Mouse (Mus musculus) gastrocnemius, postnatal 4 days (tissue): ENCODE data around the gene Galntl6. TPM values are rescaled to one million over a fixed set of nuclear protein-coding genes. Genes with fewer than 3 reads are reported as not detected.

Experiments used
- total RNA-seq, 2 experiments: library from RNA; stranded (reverse); gene quantifications; 2 replicates each; pipeline ENCODE4 v1.2.3; 2021

Galntl6 gene
- total RNA-seq, 2 experiments from 2014 or later: 0.20 to 0.47 TPM

Other genes with a start within 250 kb of the Galntl6 start
- not detected for gene BC030500, start 885 bp downstream of the Galntl6 start, total RNA-seq